Mouse (Mus musculus): ENCODE measurements around the gene Tgif2lx2. TPM values are rescaled to one million over a fixed set of nuclear protein-coding genes. Genes with fewer than 3 reads are reported as not detected.
"Not testable (repeated sequence)": the region's sequence is repeated elsewhere in the genome, so short reads cannot be mapped to it uniquely, and the experiment has no call there.

Gene Tgif2lx2
- not detected in 2 replicates for polyA plus RNA-seq (2016; fragmentation: Nextera tagmentation; extraction: Ambion mirVana)

- H3K4me3 ChIP-seq; H3K9ac ChIP-seq; H3K9me3 ChIP-seq; H3K27ac ChIP-seq; H3K4me1 ChIP-seq; H3K36me3 ChIP-seq; ATAC-seq (ENCODE audit: low FRiP score, low read depth); H3K27me3 ChIP-seq (replicated peaks); H3K4me2 ChIP-seq (replicated peaks): not testable (repeated sequence)
- no CpG with 5 or more reads among the region's 5 CpGs for WGBS
Measured at GRCm38 (mm10) chrX:118426927-118427326, at the start of gene Tgif2lx2. Gene Tgif2lx2, plus strand, starts transcription at chrX:118427227.

Other genes with a start within 250 kb of the Tgif2lx2 start
- not detected in 2 replicates for gene Tgif2lx1, start 53.5 kb downstream of the Tgif2lx2 start, polyA plus RNA-seq (2016; fragmentation: Nextera tagmentation; extraction: Ambion mirVana)

Data from neural tube, embryonic 12.5 days (tissue).